Mouse (Mus musculus): ENCODE results near the gene Atg10. TPM values are rescaled to one million over a fixed set of nuclear protein-coding genes. Genes with fewer than 3 reads are reported as not detected.

Atg10 gene
- polyA plus RNA-seq, 1 experiment from 2014 or later, result 13.9 TPM

DNA sequence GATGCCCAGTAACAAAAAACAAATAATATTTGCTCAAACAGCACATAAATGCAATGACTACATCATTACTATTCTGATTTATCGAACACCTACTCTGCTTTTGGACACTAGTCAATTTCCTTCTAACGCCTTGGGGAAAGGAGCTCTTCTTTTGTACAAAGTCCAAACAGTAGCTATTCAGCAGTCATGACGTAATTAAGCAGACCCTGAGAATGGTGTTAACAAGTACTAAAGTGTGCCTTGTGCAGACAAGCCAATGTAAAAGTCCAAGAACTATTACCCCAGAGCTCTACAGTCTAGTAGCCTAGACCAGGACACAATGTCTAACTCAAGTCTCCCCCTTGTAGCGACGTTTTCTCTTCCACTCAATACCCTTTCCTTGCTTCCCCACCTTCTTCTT lies 67.5 kb downstream of the Atg10 start:
- no peak for ATAC-seq
- no peak overlapping the region for H3K4me3 ChIP-seq (ENCODE audit: low read length)
- no peaks in the 10 kb centered on the region for H3K9me3 ChIP-seq (ENCODE audit: control insufficient read depth, low read length)
- no peak overlapping the region for H3K4me2 ChIP-seq (ENCODE audit: low read length)
- 79% methylated on average over 5 of the region's 5 CpGs for WGBS
- H3K27ac ChIP-seq (ENCODE audit: low read depth, low read length), result no peak overlapping the region
- no peak overlapping the region for H3K9ac ChIP-seq (ENCODE audit: low read depth, low read length)
- no peaks in the 10 kb centered on the region for H3K27me3 ChIP-seq (replicated peaks; ENCODE audit: control insufficient read depth, insufficient read depth, low read length)
- no peaks in the 10 kb centered on the region for H3K36me3 ChIP-seq (ENCODE audit: control insufficient read depth, insufficient read depth, low read length)
- H3K4me1 ChIP-seq (ENCODE audit: control insufficient read depth, insufficient read depth, low read depth, low read length), result no peaks in the 10 kb centered on the region

DNA sequence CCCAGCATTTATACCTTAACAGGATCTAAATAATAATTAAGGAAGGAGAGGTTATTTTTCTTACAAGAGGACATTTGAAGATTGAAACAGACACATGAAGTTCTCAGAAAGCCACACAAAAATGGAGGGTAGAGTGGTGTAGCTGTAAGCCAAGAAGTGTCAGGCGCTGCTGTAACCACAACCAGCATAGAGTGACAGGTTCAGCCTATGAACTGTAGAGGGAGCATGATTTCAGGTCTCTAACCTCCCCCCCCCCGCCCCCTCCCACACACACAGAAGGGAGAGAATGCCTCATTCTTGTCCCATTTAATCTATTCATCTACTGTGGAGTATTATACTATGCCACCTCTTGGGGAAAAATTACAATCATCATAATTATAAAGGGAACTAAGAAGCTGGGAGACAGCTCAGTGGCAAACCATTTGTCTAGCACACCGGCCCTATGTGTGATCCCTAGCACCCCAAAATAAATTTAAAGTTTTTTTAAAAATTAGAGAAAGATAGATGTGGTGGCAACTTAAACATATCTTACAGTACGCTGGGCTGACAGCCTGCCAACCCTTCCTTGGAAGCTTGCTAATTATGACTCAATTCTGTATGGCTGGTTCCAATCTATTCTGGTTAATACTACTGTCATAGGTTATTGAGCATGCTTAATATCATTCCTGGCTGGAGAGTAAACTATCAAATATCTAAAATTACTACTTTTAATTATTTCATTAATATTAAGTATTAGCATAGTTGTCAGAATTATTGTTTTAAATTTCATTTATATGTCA lies 68.2 kb downstream of the Atg10 start:
- no peak overlapping the region for H3K4me3 ChIP-seq (ENCODE audit: low read length)
- no peaks in the 10 kb centered on the region for H3K4me1 ChIP-seq (ENCODE audit: control insufficient read depth, insufficient read depth, low read depth, low read length)
- no peaks in the 10 kb centered on the region for H3K27me3 ChIP-seq (replicated peaks; ENCODE audit: control insufficient read depth, insufficient read depth, low read length)
- no peak overlapping the region for H3K27ac ChIP-seq (ENCODE audit: low read depth, low read length)
- H3K9me3 ChIP-seq (ENCODE audit: control insufficient read depth, low read length), result no peaks in the 10 kb centered on the region
- H3K4me2 ChIP-seq (ENCODE audit: low read length), result no peak overlapping the region
- H3K9ac ChIP-seq (ENCODE audit: low read depth, low read length), result no peak overlapping the region
- whole genome bisulfite sequencing, result 70% methylated on average over 4 of the region's 4 CpGs
- no peaks in the 10 kb centered on the region for H3K36me3 ChIP-seq (ENCODE audit: control insufficient read depth, insufficient read depth, low read length)
- 0 out of 2 replicates have a peak, but pooled peaks have one; percentile 20 for ATAC-seq

DNA sequence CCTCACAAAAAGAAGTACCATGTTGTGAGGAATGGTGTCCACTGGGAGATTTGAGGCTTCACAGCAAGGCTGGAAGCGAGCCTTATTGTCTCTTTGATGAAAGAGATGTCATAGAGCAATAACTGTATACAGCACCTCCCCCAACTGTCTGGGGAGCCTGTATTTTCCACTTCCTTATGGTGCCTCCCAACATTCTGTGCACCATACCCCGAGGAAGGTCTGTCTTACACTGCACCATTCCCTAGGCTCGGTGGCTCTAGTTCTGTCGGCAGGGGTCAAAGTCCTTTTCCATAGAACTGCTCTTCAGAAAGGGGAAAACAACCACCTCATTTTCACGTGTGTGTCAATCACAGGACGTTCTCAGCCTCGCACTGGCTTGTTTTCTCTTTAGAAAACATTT lies 69.1 kb downstream of the Atg10 start:
- Histone ChIP-seq H3K27me3 (replicated peaks; ENCODE audit: control insufficient read depth, insufficient read depth, low read length) (no peaks in the 10 kb centered on the region), H3K4me1 (ENCODE audit: control insufficient read depth, insufficient read depth, low read depth, low read length) (no peaks in the 10 kb centered on the region), H3K27ac (ENCODE audit: low read depth, low read length) (no peak overlapping the region), H3K4me3 (ENCODE audit: low read length) (no peak overlapping the region), H3K9me3 (ENCODE audit: control insufficient read depth, low read length) (no peaks in the 10 kb centered on the region), H3K36me3 (ENCODE audit: control insufficient read depth, insufficient read depth, low read length) (no peaks in the 10 kb centered on the region), H3K9ac (ENCODE audit: low read depth, low read length) (no peak overlapping the region), H3K4me2 (ENCODE audit: low read length) (no peak overlapping the region)
- 78% methylated on average over 7 of the region's 7 CpGs for WGBS
- ATAC-seq, result no peak

DNA sequence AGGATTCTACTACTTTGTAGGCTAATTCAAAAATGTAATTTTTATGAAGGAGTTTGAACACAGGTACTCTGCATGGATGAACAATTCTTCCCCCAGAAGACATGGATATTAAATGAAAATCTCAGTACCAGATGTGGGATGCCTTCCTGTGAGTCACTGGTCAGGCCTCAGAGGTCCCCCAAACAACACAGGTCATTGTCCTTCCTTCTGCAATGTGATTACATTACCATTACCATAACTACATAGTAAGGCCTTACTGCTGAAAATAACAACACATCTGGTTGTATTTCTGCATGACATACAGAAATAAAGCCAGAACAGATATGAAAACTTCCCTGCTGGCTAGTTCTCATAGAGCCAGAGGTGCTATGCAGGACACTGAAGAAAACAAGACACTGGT lies 87.4 kb downstream of the Atg10 start:
- no peak for ATAC-seq
- H3K9ac ChIP-seq (ENCODE audit: low read depth, low read length), result no peak overlapping the region
- H3K36me3 ChIP-seq (ENCODE audit: control insufficient read depth, insufficient read depth, low read length), result no peaks in the 10 kb centered on the region
- H3K27ac ChIP-seq (ENCODE audit: low read depth, low read length), result no peak overlapping the region
- H3K4me2 ChIP-seq (ENCODE audit: low read length), result no peak overlapping the region
- H3K9me3 ChIP-seq (ENCODE audit: control insufficient read depth, low read length), result no peaks in the 10 kb centered on the region
- H3K27me3 ChIP-seq (replicated peaks; ENCODE audit: control insufficient read depth, insufficient read depth, low read length), result no peaks in the 10 kb centered on the region
- H3K4me3 ChIP-seq (ENCODE audit: low read length), result no peak overlapping the region
- no peaks in the 10 kb centered on the region for H3K4me1 ChIP-seq (ENCODE audit: control insufficient read depth, insufficient read depth, low read depth, low read length)

DNA sequence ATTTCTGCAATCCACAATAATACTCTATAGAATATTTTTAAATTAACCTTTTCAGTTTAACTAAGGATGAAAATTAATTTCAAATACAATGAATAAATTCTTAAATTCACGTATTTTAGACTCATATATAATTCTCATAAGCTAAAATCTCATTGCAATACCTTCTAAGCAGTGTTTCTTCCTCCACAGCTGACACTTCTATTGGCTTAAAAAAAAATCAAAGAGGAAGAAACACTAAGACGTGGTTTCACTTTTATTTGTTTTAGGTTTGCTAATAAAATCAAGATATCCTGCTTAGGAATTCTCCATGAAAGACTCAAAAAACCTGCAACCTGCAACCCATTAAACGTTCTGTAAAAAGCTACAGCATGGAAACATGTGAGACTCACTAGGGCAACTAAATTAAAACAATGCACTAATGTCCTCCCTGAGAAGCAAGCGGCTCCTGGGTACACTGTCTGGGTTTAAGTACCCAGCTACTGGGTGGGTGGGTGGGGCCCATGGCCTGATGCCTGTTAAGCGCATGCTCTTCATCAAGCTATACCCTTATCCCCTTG lies 90.4 kb downstream of the Atg10 start:
- Histone ChIP-seq H3K4me2 (ENCODE audit: low read length) (no peak overlapping the region), H3K4me3 (ENCODE audit: low read length) (no peak overlapping the region), H3K9ac (ENCODE audit: low read depth, low read length) (no peak overlapping the region), H3K27me3 (replicated peaks; ENCODE audit: control insufficient read depth, insufficient read depth, low read length) (no peaks in the 10 kb centered on the region), H3K27ac (ENCODE audit: low read depth, low read length) (no peak overlapping the region), H3K36me3 (ENCODE audit: control insufficient read depth, insufficient read depth, low read length) (no peaks in the 10 kb centered on the region), H3K9me3 (ENCODE audit: control insufficient read depth, low read length) (no peaks in the 10 kb centered on the region), H3K4me1 (ENCODE audit: control insufficient read depth, insufficient read depth, low read depth, low read length) (peaks cover 4% of the 10 kb centered on the region; the same call in 1 of the 2 replicates)
- ATAC-seq, result no peak
- 76% methylated on average over 5 of the region's 5 CpGs for WGBS

DNA sequence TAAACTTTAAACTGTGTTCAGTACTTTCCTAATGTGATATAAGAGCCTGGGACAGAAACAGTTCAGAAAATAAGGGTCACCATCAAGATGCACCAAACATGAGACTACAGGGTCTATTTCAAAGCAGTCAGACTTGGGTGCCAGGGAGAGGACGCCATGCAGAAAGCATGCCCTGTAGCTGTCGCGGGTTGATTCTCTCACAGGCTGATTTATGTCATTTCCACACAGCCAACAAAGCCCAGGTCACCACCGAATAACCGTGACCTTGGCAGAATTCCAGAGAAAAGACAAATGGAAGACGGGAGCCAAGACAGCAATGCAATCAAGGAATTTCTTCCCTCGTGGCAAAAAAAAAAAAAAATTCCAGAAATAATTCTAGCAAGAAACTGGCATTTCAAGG lies 94.7 kb downstream of the Atg10 start:
- H3K4me3 ChIP-seq (ENCODE audit: low read length), result no peak overlapping the region
- peak overlapping the region; percentile 26 for H3K4me2 ChIP-seq (ENCODE audit: low read length)
- 13% methylated on average over 7 of the region's 7 CpGs for WGBS
- no peaks in the 10 kb centered on the region for H3K9me3 ChIP-seq (ENCODE audit: control insufficient read depth, low read length)
- H3K4me1 ChIP-seq (ENCODE audit: control insufficient read depth, insufficient read depth, low read depth, low read length), result peaks cover 4% of the 10 kb centered on the region; the same call in 1 of the 2 replicates
- H3K27ac ChIP-seq (ENCODE audit: low read depth, low read length), result no peak overlapping the region; the same call in 1 of the 2 replicates
- H3K36me3 ChIP-seq (ENCODE audit: control insufficient read depth, insufficient read depth, low read length), result no peaks in the 10 kb centered on the region
- H3K27me3 ChIP-seq (replicated peaks; ENCODE audit: control insufficient read depth, insufficient read depth, low read length), result no peaks in the 10 kb centered on the region
- ATAC-seq, result peak; percentile 68
- no peak overlapping the region for H3K9ac ChIP-seq (ENCODE audit: low read depth, low read length)

DNA sequence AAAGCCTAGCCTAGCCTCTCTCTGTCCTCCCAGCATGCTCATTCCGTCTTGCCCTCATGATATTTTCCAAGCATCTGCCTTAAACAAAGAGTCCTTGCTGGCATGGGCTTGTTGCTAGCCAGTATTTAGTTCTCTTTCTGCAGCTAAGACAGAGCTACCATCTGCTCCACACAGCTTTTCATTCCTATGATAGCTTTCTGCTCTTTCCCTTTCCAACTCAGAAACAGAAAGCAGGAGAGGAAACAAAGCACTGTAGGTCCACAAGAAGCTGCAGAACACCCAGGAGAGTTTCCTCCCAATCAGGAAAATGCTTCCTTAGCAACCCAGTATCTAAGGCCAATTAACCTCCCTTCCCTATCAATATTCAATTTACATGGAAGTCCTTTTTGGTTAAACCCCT lies 95.2 kb downstream of the Atg10 start:
- Histone ChIP-seq H3K9ac (ENCODE audit: low read depth, low read length) (peak overlapping the region; percentile 25; the same call in 1 of the 2 replicates), H3K4me1 (ENCODE audit: control insufficient read depth, insufficient read depth, low read depth, low read length) (peaks cover 4% of the 10 kb centered on the region; the same call in 1 of the 2 replicates), H3K36me3 (ENCODE audit: control insufficient read depth, insufficient read depth, low read length) (no peaks in the 10 kb centered on the region), H3K4me2 (ENCODE audit: low read length) (peak overlapping the region; percentile 2; the same call in 1 of the 2 replicates), H3K4me3 (ENCODE audit: low read length) (no peak overlapping the region), H3K27ac (ENCODE audit: low read depth, low read length) (peak overlapping the region; percentile 39; the same call in 1 of the 2 replicates), H3K9me3 (ENCODE audit: control insufficient read depth, low read length) (no peaks in the 10 kb centered on the region), H3K27me3 (replicated peaks; ENCODE audit: control insufficient read depth, insufficient read depth, low read length) (no peaks in the 10 kb centered on the region)
- ATAC-seq, result peak; percentile 61
- WGBS, result 20% methylated on average over 1 of the region's 1 CpGs

DNA sequence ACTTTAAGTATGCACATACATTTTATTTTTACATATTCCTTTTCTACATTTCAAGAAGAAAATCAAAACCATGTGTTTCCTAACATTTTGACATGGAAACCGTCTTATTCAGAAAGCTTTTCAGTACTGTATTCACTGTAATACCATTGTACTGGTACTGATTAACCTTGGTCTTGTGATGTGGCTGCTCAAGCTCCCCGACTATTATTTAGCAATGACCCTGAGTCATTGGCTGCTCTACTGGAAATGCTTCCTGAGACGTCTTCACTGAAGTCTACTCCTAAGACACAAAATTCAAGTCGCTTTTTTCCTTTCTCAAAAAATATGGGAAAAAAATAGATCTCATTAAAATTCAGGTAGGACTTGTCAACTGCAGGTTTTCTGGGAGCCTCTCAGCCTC lies 105.6 kb downstream of the Atg10 start:
- no peaks in the 10 kb centered on the region for H3K27me3 ChIP-seq (replicated peaks; ENCODE audit: control insufficient read depth, insufficient read depth, low read length)
- H3K9me3 ChIP-seq (ENCODE audit: control insufficient read depth, low read length), result no peaks in the 10 kb centered on the region
- 87% methylated on average over 4 of the region's 4 CpGs for WGBS
- H3K4me2 ChIP-seq (ENCODE audit: low read length), result no peak overlapping the region
- no peak for ATAC-seq
- no peaks in the 10 kb centered on the region for H3K36me3 ChIP-seq (ENCODE audit: control insufficient read depth, insufficient read depth, low read length)
- H3K4me3 ChIP-seq (ENCODE audit: low read length), result no peak overlapping the region
- no peak overlapping the region for H3K27ac ChIP-seq (ENCODE audit: low read depth, low read length)
- H3K9ac ChIP-seq (ENCODE audit: low read depth, low read length), result no peak overlapping the region
- no peaks in the 10 kb centered on the region for H3K4me1 ChIP-seq (ENCODE audit: control insufficient read depth, insufficient read depth, low read depth, low read length)

DNA sequence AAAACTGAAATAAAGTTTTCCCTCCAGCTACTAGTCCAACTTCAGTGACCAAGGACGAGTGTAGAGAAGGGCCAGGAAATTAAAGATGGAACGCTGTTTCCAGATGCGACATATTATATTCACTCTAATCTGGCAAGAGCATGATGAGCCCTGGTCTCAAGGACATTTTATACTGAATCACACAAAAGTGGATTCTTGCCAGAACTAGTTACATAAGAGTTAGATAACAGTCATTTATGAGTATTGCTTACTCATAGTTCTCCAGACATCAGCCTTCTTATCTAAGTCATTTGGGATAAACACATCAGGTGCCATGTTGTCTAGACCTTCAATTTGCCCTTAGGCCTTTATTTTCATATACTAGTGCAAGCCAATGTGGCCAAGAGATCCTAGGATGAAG lies 108.9 kb downstream of the Atg10 start:
- Histone ChIP-seq H3K9ac (ENCODE audit: low read depth, low read length) (no peak overlapping the region), H3K4me1 (ENCODE audit: control insufficient read depth, insufficient read depth, low read depth, low read length) (no peaks in the 10 kb centered on the region), H3K4me2 (ENCODE audit: low read length) (no peak overlapping the region), H3K36me3 (ENCODE audit: control insufficient read depth, insufficient read depth, low read length) (no peaks in the 10 kb centered on the region), H3K27ac (ENCODE audit: low read depth, low read length) (no peak overlapping the region), H3K9me3 (ENCODE audit: control insufficient read depth, low read length) (no peaks in the 10 kb centered on the region), H3K4me3 (ENCODE audit: low read length) (no peak overlapping the region), H3K27me3 (replicated peaks; ENCODE audit: control insufficient read depth, insufficient read depth, low read length) (no peaks in the 10 kb centered on the region)
- ATAC-seq, result no peak
- 89% methylated on average over 3 of the region's 3 CpGs for WGBS

Measured in hindbrain, embryonic 16.5 days (tissue).